8 mouse cellular contexts compared by ENCODE assay signal in the genomic region with DNA sequence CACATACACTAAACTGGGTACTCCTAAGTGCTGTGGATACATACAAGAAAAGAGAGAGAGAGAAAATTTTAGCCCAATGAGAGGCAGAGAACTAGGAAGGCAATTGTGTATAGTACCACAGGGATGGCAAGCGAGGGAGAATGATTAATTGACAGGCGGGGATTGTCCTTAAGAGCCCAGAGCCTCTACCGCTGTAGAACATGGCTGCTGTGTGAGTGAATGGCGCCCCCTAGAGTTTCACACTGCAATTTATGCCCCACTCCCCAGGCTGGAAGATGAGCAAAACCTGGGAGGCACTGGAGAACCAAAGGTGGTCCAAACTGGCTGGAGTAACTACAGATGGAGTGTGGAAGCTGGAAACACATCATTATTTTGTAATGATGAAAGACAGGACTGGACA. TPM values are rescaled to one million over a fixed set of nuclear protein-coding genes. Genes with fewer than 3 reads are reported as not detected.
A peak's percentile ranks its signal among the peaks of the same experiment; 100 is the strongest.
DNase-seq lines count a peak whose midpoint lies in the region; ATAC-seq and TF ChIP-seq lines count a peak whose summit lies in the region.

No protein-coding gene starts in this region.

- in situ Hi-C loops in CH12.LX (cut with MboI; ENCODE audit: low pct_ligation_motif_present, low pct_unique_long_range_greater_than_20kb, low sequenced_read_pairs), result loop anchor here (10.0 kb wide), 1 partner anchor 85 kb away; a partner anchor contains a TSS

- H3K4me3 ChIP-seq in CH12.LX (replicated peaks in 1 of 3; ENCODE audit: low read depth in 2 of 3, low read length in 2 of 3, poor library complexity in 1 of 3), result no peak overlapping the region
- H3K4me3 ChIP-seq in hindbrain, embryonic 16.5 days (ENCODE audit: low read length), result no peak overlapping the region
- no peak overlapping the region for H3K4me3 ChIP-seq in liver, embryonic 13.5 days (replicated peaks)
- H3K4me3 ChIP-seq in neural tube, embryonic 13.5 days, result no peak overlapping the region

- no peak overlapping the region for H3K4me2 ChIP-seq in CH12.LX (ENCODE audit: insufficient read depth, low read depth, poor library complexity, severe bottlenecking)
- H3K4me2 ChIP-seq in hindbrain, embryonic 16.5 days (ENCODE audit: low read length), result no peak overlapping the region
- H3K4me2 ChIP-seq in liver, embryonic 13.5 days, result no peak overlapping the region
- no peak overlapping the region for H3K4me2 ChIP-seq in neural tube, embryonic 13.5 days

- no peaks in the 10 kb centered on the region for H3K27me3 ChIP-seq in CH12.LX (replicated peaks)
- no peaks in the 10 kb centered on the region for H3K27me3 ChIP-seq in hindbrain, embryonic 16.5 days (replicated peaks; ENCODE audit: control insufficient read depth, insufficient read depth, low read length)
- no peaks in the 10 kb centered on the region for H3K27me3 ChIP-seq in liver, embryonic 13.5 days
- H3K27me3 ChIP-seq in neural tube, embryonic 13.5 days, result no peaks in the 10 kb centered on the region

- no peaks in the 10 kb centered on the region for H3K79me2 ChIP-seq in CH12.LX (replicated peaks; ENCODE audit: control insufficient read depth, extremely low read depth, insufficient read depth, poor library complexity, severe bottlenecking)

- WGBS in hindbrain, embryonic 16.5 days, result 13% methylated on average over 4 of the region's 4 CpGs
- WGBS in liver, embryonic 13.5 days (ENCODE audit: insufficient replicate concordance), result 9% methylated on average over 4 of the region's 4 CpGs
- 9% methylated on average over 4 of the region's 4 CpGs for WGBS in neural tube, embryonic 13.5 days

- peak; percentile 45; the same call in 1 of the 2 replicates for ATAC-seq in hindbrain, embryonic 16.5 days
- peak; percentile 66 for ATAC-seq in liver, embryonic 13.5 days (ENCODE audit: low read depth)
- peak; percentile 55; the same call in 1 of the 2 replicates for ATAC-seq in neural tube, embryonic 13.5 days (ENCODE audit: low read depth)
- ATAC-seq in activated CD4-positive, CD25-positive, alpha-beta regulatory T cell, adult 4 months, result no peak

- peak; percentile 43 for TF ChIP-seq RAD21 in CH12.LX (IDR thresholded peaks at IDR 0.05; ENCODE audit: low read depth, low read length)

- TF ChIP-seq POLR2A in CH12.LX (IDR thresholded peaks at IDR 0.05; ENCODE audit: low read depth, low read length), result no peak

- no peaks in the 10 kb centered on the region for H3K9me3 ChIP-seq in CH12.LX (replicated peaks; ENCODE audit: low read length)
- no peaks in the 10 kb centered on the region for H3K9me3 ChIP-seq in hindbrain, embryonic 16.5 days (ENCODE audit: control insufficient read depth, low read length)
- no peaks in the 10 kb centered on the region for H3K9me3 ChIP-seq in liver, embryonic 13.5 days (replicated peaks)
- H3K9me3 ChIP-seq in neural tube, embryonic 13.5 days, result no peaks in the 10 kb centered on the region

- peaks cover 0 to 4% of the 10 kb centered on the region in 2 experiments for H3K36me3 ChIP-seq in CH12.LX (replicated peaks in 1 of 2; ENCODE audit: control insufficient read depth in 1 of 2, insufficient read depth in 1 of 2, low read length in 1 of 2)
- no peaks in the 10 kb centered on the region for H3K36me3 ChIP-seq in hindbrain, embryonic 16.5 days (ENCODE audit: control insufficient read depth, insufficient read depth, low read length)
- H3K36me3 ChIP-seq in liver, embryonic 13.5 days, result no peaks in the 10 kb centered on the region
- H3K36me3 ChIP-seq in neural tube, embryonic 13.5 days, result no peaks in the 10 kb centered on the region

- no peak overlapping the region for H3K9ac ChIP-seq in CH12.LX (ENCODE audit: insufficient read depth, low read depth)
- H3K9ac ChIP-seq in hindbrain, embryonic 16.5 days (ENCODE audit: low read depth, low read length), result no peak overlapping the region
- H3K9ac ChIP-seq in liver, embryonic 13.5 days, result no peak overlapping the region
- no peak overlapping the region for H3K9ac ChIP-seq in neural tube, embryonic 13.5 days

- DNase-seq in gastrocnemius, adult 8-10 months (ENCODE audit: low spot score in 2 of 2), result peak; percentile 11 to 21
- no peak for DNase-seq in gastrocnemius, postnatal 36 days
- peak; percentile 33 for DNase-seq in CH12.LX (ENCODE audit: extremely low read depth)
- DNase-seq in cerebellum, postnatal 36 days, result peak; percentile 25 to 33
- peak; percentile 36 for DNase-seq in liver, embryonic 13.5 days

- peaks cover 0 to 14% of the 10 kb centered on the region in 2 experiments; a peak in 2 of 4 replicates for H3K4me1 ChIP-seq in CH12.LX (ENCODE audit: control insufficient read depth in 1 of 2, insufficient read depth in 2 of 2)
- H3K4me1 ChIP-seq in hindbrain, embryonic 16.5 days (ENCODE audit: control insufficient read depth, insufficient read depth, low read depth, low read length), result peaks cover 3% of the 10 kb centered on the region; the same call in 1 of the 2 replicates
- H3K4me1 ChIP-seq in liver, embryonic 13.5 days (replicated peaks), result peaks cover 15% of the 10 kb centered on the region
- peaks cover 13% of the 10 kb centered on the region; the same call in 1 of the 2 replicates for H3K4me1 ChIP-seq in neural tube, embryonic 13.5 days (replicated peaks)

- intact Hi-C loops in gastrocnemius, postnatal 36 days (cut with DNase I), result no loop called here

- no peak for TF ChIP-seq EP300 in CH12.LX (IDR thresholded peaks at IDR 0.05; ENCODE audit: low read length)

- no peak overlapping the region for H3K27ac ChIP-seq in CH12.LX (ENCODE audit: insufficient read depth, low read depth)
- H3K27ac ChIP-seq in hindbrain, embryonic 16.5 days (ENCODE audit: low read depth, low read length), result no peak overlapping the region
- no peak overlapping the region for H3K27ac ChIP-seq in liver, embryonic 13.5 days
- H3K27ac ChIP-seq in neural tube, embryonic 13.5 days (replicated peaks), result no peak overlapping the region

- dilution Hi-C loops in CH12.LX (cut with MboI; ENCODE audit: extremely low pct_ligation_motif_present, extremely low pct_unique_long_range_greater_than_20kb, low sequenced_read_pairs), result no loop called here

- TF ChIP-seq CTCF in CH12.LX (conservative IDR thresholded peaks at IDR 0.05 in 1 of 2, IDR thresholded peaks at IDR 0.05 in 1 of 2; ENCODE audit: low read depth in 2 of 2, low read length in 2 of 2), result peak; percentile 25 to 57; a peak in 2 of 4 replicates

TF ChIP-seq in CH12.LX, 34 proteins besides CTCF, POLR2A, EP300 and RAD21:
- TF ChIP-seq ZMIZ1 (IDR thresholded peaks at IDR 0.05; ENCODE audit: low read depth, low read length), result no peak
- TF ChIP-seq IRF4 (IDR thresholded peaks at IDR 0.05; ENCODE audit: low read depth, low read length), result peak; percentile 38; the same call in 1 of the 2 replicates
- TF ChIP-seq SMC3 (IDR thresholded peaks at IDR 0.05; ENCODE audit: low read depth, low read length), result peak; percentile 33

RNA-seq across cellular contexts. Expression of a gene that starts 24.8 kb away (rescaled TPM):
- total RNA-seq in gastrocnemius, adult 8-10 months (2022), result 10 to 100 TPM; 37.5 to 64.5 (median 44.7) TPM
- total RNA-seq in gastrocnemius, postnatal 36 days (2021), result 10 to 100 TPM; 69.8 to 72.5 TPM
- 591 and 695 TPM in 2 replicates for total RNA-seq in CH12.LX (2012; rRNA removed)
- 1,083 and 1,177 TPM in 2 replicates for total RNA-seq in CH12.LX (2014; rRNA removed)
- 878 and 881 TPM in 2 replicates for polyA plus RNA-seq in CH12.LX (2012; ENCODE audit: insufficient read length, low read depth)
- polyA plus RNA-seq in hindbrain, embryonic 16.5 days (2015; fragmentation: Nextera tagmentation; extraction: Ambion mirVana), result 543 and 586 TPM in 2 replicates
- 657 and 659 TPM in 2 replicates for polyA plus RNA-seq in liver, embryonic 13.5 days (2015; fragmentation: Nextera tagmentation; extraction: Ambion mirVana)
- polyA plus RNA-seq in neural tube, embryonic 13.5 days (2015; fragmentation: Nextera tagmentation; extraction: Ambion mirVana), result 565 and 581 TPM in 2 replicates
- 1,000 to 10,000 TPM; 1,556 to 1,740 TPM for polyA plus RNA-seq in activated CD4-positive, CD25-positive, alpha-beta regulatory T cell, adult 4 months (2017; shearing (Covaris generic))

RNA-seq across cellular contexts. Expression of a gene that starts 53.5 kb away (rescaled TPM):
- total RNA-seq in gastrocnemius, adult 8-10 months (2022), result 10 to 100 TPM; 36.5 to 46.1 (median 38.1) TPM
- total RNA-seq in gastrocnemius, postnatal 36 days (2021), result 10 to 100 TPM; 37.8 to 38.8 TPM
- total RNA-seq in CH12.LX (2012; rRNA removed) (30.7 and 48.7 TPM in 2 replicates), CH12.LX (2014; rRNA removed) (90.4 and 96.7 TPM in 2 replicates)
- 96.6 and 141 TPM in 2 replicates for polyA plus RNA-seq in CH12.LX (2012; ENCODE audit: insufficient read length, low read depth)
- polyA plus RNA-seq in hindbrain, embryonic 16.5 days (2015; fragmentation: Nextera tagmentation; extraction: Ambion mirVana), result 117 and 118 TPM in 2 replicates
- polyA plus RNA-seq in liver, embryonic 13.5 days (2015; fragmentation: Nextera tagmentation; extraction: Ambion mirVana), result 92.7 and 95.2 TPM in 2 replicates
- 129 and 135 TPM in 2 replicates for polyA plus RNA-seq in neural tube, embryonic 13.5 days (2015; fragmentation: Nextera tagmentation; extraction: Ambion mirVana)
- 100 to 1,000 TPM; 134 to 158 TPM for polyA plus RNA-seq in activated CD4-positive, CD25-positive, alpha-beta regulatory T cell, adult 4 months (2017; shearing (Covaris generic))

RNA-seq across cellular contexts. Expression of a gene that starts 53.7 kb away (rescaled TPM):
- total RNA-seq in gastrocnemius, adult 8-10 months (2022), result 10 to 100 TPM in 3 of 4 experiments, 1 to 10 TPM in 1; 9.5 to 14.2 (median 10.5) TPM
- 10 to 100 TPM; 10.6 to 10.7 TPM for total RNA-seq in gastrocnemius, postnatal 36 days (2021)
- 18.6 and 26.7 TPM in 2 replicates for total RNA-seq in CH12.LX (2012; rRNA removed)
- total RNA-seq in CH12.LX (2014; rRNA removed), result 61.2 and 70.3 TPM in 2 replicates
- polyA plus RNA-seq in CH12.LX (2012; ENCODE audit: insufficient read length, low read depth), result 47.9 and 53.0 TPM in 2 replicates
- polyA plus RNA-seq in hindbrain, embryonic 16.5 days (2015; fragmentation: Nextera tagmentation; extraction: Ambion mirVana), result 22.9 and 24.6 TPM in 2 replicates
- 15.3 and 21.3 TPM in 2 replicates for polyA plus RNA-seq in liver, embryonic 13.5 days (2015; fragmentation: Nextera tagmentation; extraction: Ambion mirVana)
- 23.9 and 29.0 TPM in 2 replicates for polyA plus RNA-seq in neural tube, embryonic 13.5 days (2015; fragmentation: Nextera tagmentation; extraction: Ambion mirVana)
- 10 to 100 TPM; 27.3 to 30.0 TPM for polyA plus RNA-seq in activated CD4-positive, CD25-positive, alpha-beta regulatory T cell, adult 4 months (2017; shearing (Covaris generic))

Comparison
In these comparisons a context has a peak if more than half of its experiments do, and no peak if none do; other contexts are left out.
1. DNase-seq: peak in gastrocnemius, adult 8-10 months (2 of 2), CH12.LX (single experiment), cerebellum, postnatal 36 days (2 of 2) and liver, embryonic 13.5 days (single experiment); none in gastrocnemius, postnatal 36 days (0 of 2).